22 mouse cellular contexts compared by ENCODE assay signal in genomic region chr17:83587731-83588130, GRCm38 (mm10). TPM values are rescaled to one million over a fixed set of nuclear protein-coding genes. Genes with fewer than 3 reads are reported as not detected.
DNase-seq lines count a peak whose midpoint lies in the region; ATAC-seq and TF ChIP-seq lines count a peak whose summit lies in the region.
"Had no signal": no experiment of that assay in that cellular context is flagged by ENCODE, and none has a peak within 500 bp of the region (broad histone marks: within the 10 kb centered on the region; RNA-seq: fewer than 3 reads in every experiment).

No protein-coding gene starts in this region.

- ATAC-seq in forebrain, embryonic 16.5 days, result peak; percentile 47; the same call in 1 of the 2 replicates
- no peak for ATAC-seq in forebrain, embryonic 14.5 days

- peaks cover 5% of the 10 kb centered on the region for H3K9me3 ChIP-seq in forebrain, embryonic 16.5 days (ENCODE audit: control insufficient read depth, low read length)
- peaks cover 8% of the 10 kb centered on the region; the same call in 1 of the 2 replicates for H3K9me3 ChIP-seq in forebrain, embryonic 14.5 days (replicated peaks; ENCODE audit: control insufficient read depth, low read length)
- H3K9me3 ChIP-seq: liver, embryonic 15.5 days had no signal

- 76% methylated on average over 8 of the region's 8 CpGs for WGBS in forebrain, embryonic 16.5 days
- WGBS in forebrain, embryonic 14.5 days, result 89% methylated on average over 8 of the region's 8 CpGs

- no peak overlapping the region for H3K27ac ChIP-seq in forebrain, embryonic 16.5 days (ENCODE audit: low read length)
- no peak overlapping the region for H3K27ac ChIP-seq in forebrain, embryonic 14.5 days (ENCODE audit: low read depth, low read length)
- H3K27ac ChIP-seq in left cerebral cortex, adult 2 months, result no peak overlapping the region
- H3K27ac ChIP-seq: heart, adult 2 months; hindbrain, embryonic 14.5 days; liver, embryonic 15.5 days had no signal

- no peaks in the 10 kb centered on the region for H3K4me1 ChIP-seq in forebrain, embryonic 16.5 days (replicated peaks; ENCODE audit: control insufficient read depth, insufficient read depth, low read length)
- no peaks in the 10 kb centered on the region for H3K4me1 ChIP-seq in forebrain, embryonic 14.5 days (ENCODE audit: control insufficient read depth, insufficient read depth, low read length)
- H3K4me1 ChIP-seq: liver, embryonic 15.5 days had no signal

- no peak for DNase-seq in forebrain, embryonic 14.5 days (ENCODE audit: low spot score)
- peak; percentile 82 for DNase-seq in brain, adult 2 months (ENCODE audit: low read depth, low spot score)
- peak; percentile 24 to 53 for DNase-seq in left cerebral cortex, adult 2 months (ENCODE audit: extremely low spot score in 1 of 2, low spot score in 2 of 2)
- peak; percentile 69 to 84 for DNase-seq in right cerebral cortex, postnatal 10 days (ENCODE audit: low spot score in 2 of 2)
- no peak for DNase-seq in spleen, adult 12 weeks (ENCODE audit: low spot score)
- DNase-seq in lung, postnatal 36 days, result no peak
- DNase-seq in adipocyte (ENCODE audit: low spot score), result no peak
- DNase-seq: adrenal gland, postnatal 25 days; cerebellum, postnatal 14 days; heart, adult 2 months; kidney, adult 18-20 months; kidney, postnatal 4 days; lung, postnatal 10 days; thymus, adult 2 months had no signal

- no peak overlapping the region for H3K9ac ChIP-seq in forebrain, embryonic 16.5 days (replicated peaks; ENCODE audit: low read depth, low read length)
- no peak overlapping the region for H3K9ac ChIP-seq in forebrain, embryonic 14.5 days (ENCODE audit: low read length)
- H3K9ac ChIP-seq: hindbrain, embryonic 14.5 days; liver, embryonic 15.5 days had no signal

- no peaks in the 10 kb centered on the region for H3K27me3 ChIP-seq in forebrain, embryonic 16.5 days (replicated peaks; ENCODE audit: control insufficient read depth, insufficient read depth, low read length)
- no peaks in the 10 kb centered on the region for H3K27me3 ChIP-seq in forebrain, embryonic 14.5 days (replicated peaks; ENCODE audit: control insufficient read depth, insufficient read depth, low read length)
- H3K27me3 ChIP-seq: CH12.LX; liver, embryonic 15.5 days had no signal

- no peak for TF ChIP-seq CTCF in left cerebral cortex, adult 2 months (IDR thresholded peaks at IDR 0.05)

- intact Hi-C loops in left cerebral cortex, adult 2 months (cut with DNase I), result loop anchor here (2.0 to 5.0 kb wide), 3 partner anchors 40 to 195 kb away; no protein-coding TSS in a partner anchor

- no peaks in the 10 kb centered on the region for H3K36me3 ChIP-seq in forebrain, embryonic 16.5 days (ENCODE audit: control insufficient read depth, insufficient read depth)
- no peaks in the 10 kb centered on the region for H3K36me3 ChIP-seq in forebrain, embryonic 14.5 days (ENCODE audit: control insufficient read depth, insufficient read depth, low read length)
- H3K36me3 ChIP-seq: liver, embryonic 15.5 days had no signal

- no peak overlapping the region for H3K4me2 ChIP-seq in forebrain, embryonic 16.5 days (ENCODE audit: low read length)
- no peak overlapping the region for H3K4me2 ChIP-seq in forebrain, embryonic 14.5 days (ENCODE audit: low read length)
- H3K4me2 ChIP-seq: hindbrain, embryonic 14.5 days; liver, embryonic 15.5 days had no signal

- no peak overlapping the region for H3K4me3 ChIP-seq in forebrain, embryonic 16.5 days (replicated peaks; ENCODE audit: low read length)
- H3K4me3 ChIP-seq in forebrain, embryonic 14.5 days (ENCODE audit: low read depth, low read length), result no peak overlapping the region
- no peak overlapping the region for H3K4me3 ChIP-seq in left cerebral cortex, adult 2 months
- H3K4me3 ChIP-seq: heart, adult 2 months; liver, embryonic 15.5 days had no signal

RNA-seq across cellular contexts. Expression of gene Kcng3, which starts 44.0 kb away (rescaled TPM):
- 0.07 and 0.14 TPM in 2 replicates for polyA plus RNA-seq in forebrain, embryonic 16.5 days (2015; fragmentation: Nextera tagmentation; extraction: Ambion mirVana)
- not detected in 2 replicates for polyA plus RNA-seq in forebrain, embryonic 14.5 days (2014; fragmentation: Nextera tagmentation; extraction: Ambion mirVana)
- total RNA-seq in left cerebral cortex, adult 2 months (2021), result 10 to 100 TPM; 11.6 to 12.0 TPM
- total RNA-seq: CH12.LX; heart, adult 2 months; megakaryocyte-erythroid progenitor cell, adult 5-6 weeks; neutrophil, adult 5-6 weeks had no signal
- polyA plus RNA-seq: heart, postnatal 0 days; limb, embryonic 11.5 days; liver, embryonic 15.5 days had no signal

Comparison
In these comparisons a context has a peak if more than half of its experiments do, and no peak if none do; other contexts are left out.
1. DNase-seq: peak in brain, adult 2 months (single experiment), left cerebral cortex, adult 2 months (2 of 2) and right cerebral cortex, postnatal 10 days (2 of 2); none in forebrain, embryonic 14.5 days (single experiment), spleen, adult 12 weeks (single experiment), lung, postnatal 36 days (single experiment) and adipocyte (single experiment).